Mouse (Mus musculus) forebrain, embryonic 14.5 days (tissue): ENCODE results near the gene Rnf43. TPM values are rescaled to one million over a fixed set of nuclear protein-coding genes. Genes with fewer than 3 reads are reported as not detected.

Source experiments
- ATAC-seq: fragments of 200-750 bp; cut with Nextera tagmentation; 2 replicates; pipeline ENCODE4 v1.8.0; 2017; ENCODE audit warnings: mild to moderate bottlenecking, moderate library complexity
- DNase-seq: peaks from one replicate; pipeline ENCODE4 v3.0.0-alpha.2; 2015; ENCODE audit warnings: low spot score
- H3K27ac ChIP-seq: fragments of 300-500 bp; sonication (generic); 2 replicates; pipeline ENCODE4 v1.5.1; 2014; ENCODE audit warnings: low read depth, mild to moderate bottlenecking, control low read depth, low read length, moderate library complexity
- H3K27me3 ChIP-seq: fragments of 300-500 bp; sonication (generic); replicated peaks from 2 replicates; pipeline ENCODE4 v1.6.1; 2014; ENCODE audit warnings: low read length, control low read depth, mixed read lengths; ENCODE audit not compliant: control insufficient read depth, insufficient read depth
- H3K36me3 ChIP-seq: fragments of 300-500 bp; sonication (generic); 2 replicates; pipeline ENCODE4 v1.6.1; 2014; ENCODE audit warnings: low read length, control low read depth; ENCODE audit not compliant: control insufficient read depth, insufficient read depth
- H3K4me1 ChIP-seq: fragments of 300-500 bp; sonication (generic); 2 replicates; pipeline ENCODE4 v1.6.1; 2014; ENCODE audit warnings: antibody characterized with exemption, low read length, control low read depth; ENCODE audit not compliant: control insufficient read depth, insufficient read depth
- H3K4me2 ChIP-seq: fragments of 300-500 bp; sonication (generic); 2 replicates; pipeline ENCODE4 v1.6.1; 2014; ENCODE audit warnings: mild to moderate bottlenecking, control low read depth, low read length
- H3K4me3 ChIP-seq: fragments of 300-500 bp; sonication (generic); 2 replicates; pipeline ENCODE4 v1.5.1; 2014; ENCODE audit warnings: low read depth, low read length, control low read depth
- H3K9ac ChIP-seq: fragments of 300-500 bp; sonication (generic); 2 replicates; pipeline ENCODE4 v1.6.1; 2014; ENCODE audit warnings: mild to moderate bottlenecking, low read length, control low read depth, moderate library complexity
- H3K9me3 ChIP-seq: fragments of 300-500 bp; sonication (generic); replicated peaks from 2 replicates; pipeline ENCODE4 v1.6.1; 2016; ENCODE audit warnings: low read length, control low read depth, mixed read lengths; ENCODE audit not compliant: control insufficient read depth
- WGBS: fragments of 180-500 bp; shearing (Covaris S2); extraction: QIAGEN DNeasy Blood & Tissue Kit; methylation state at CpG from one replicate; pipeline ENCODE4 v1.1.7; 2014; 5-methylcytosine and 5-hydroxymethylcytosine counted together
- microRNA counts: library from miRNA; unstranded; fragments of <30 nt; microRNA quantifications from one replicate; lab custom pipeline; 2016
- microRNA-seq: library from miRNA; unstranded; fragments of <30 nt; microRNA quantifications from one replicate; pipeline ENCODE4, GENCODE M21; 2016
- polyA plus RNA-seq: library from polyadenylated mRNA; unstranded; fragments of >200 nt; fragmentation: Nextera tagmentation; extraction: Ambion mirVana; gene quantifications from 2 replicates; pipeline ENCODE4 v1.2.1, GENCODE M21; 2014

Rnf43 gene
- polyA plus RNA-seq, 1 experiment from 2014 or later: 0.63 TPM

DNA sequence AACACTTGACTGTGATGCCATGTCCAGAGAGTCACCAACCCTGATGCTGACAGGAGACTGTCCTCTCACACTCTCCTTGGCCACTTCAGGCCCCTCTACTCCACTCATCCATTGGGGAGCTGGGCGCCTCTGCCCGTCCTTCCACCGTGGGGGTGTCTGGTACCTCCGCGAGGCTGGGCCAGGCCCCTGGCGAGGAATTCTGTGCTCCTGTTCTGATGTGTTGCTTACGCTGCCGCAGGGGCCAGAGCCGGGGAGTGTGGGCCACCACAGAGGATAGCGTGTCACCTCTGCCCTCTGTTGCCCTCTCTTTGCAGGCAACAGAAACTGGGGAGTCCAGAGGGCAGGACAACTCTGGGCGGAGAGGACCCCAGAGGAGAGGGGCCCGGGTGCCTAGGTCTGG lies 116.4 kb downstream of the Rnf43 start:
- Histone ChIP-seq H3K4me3 (no peak overlapping the region; the same call in 1 of the 2 replicates), H3K27ac (no peak overlapping the region), H3K9me3 (no peaks in the 10 kb centered on the region), H3K4me1 (peaks cover 6% of the 10 kb centered on the region; the same call in 1 of the 2 replicates), H3K27me3 (no peaks in the 10 kb centered on the region), H3K4me2 (peak overlapping the region; percentile 59; the same call in 1 of the 2 replicates), H3K36me3 (peaks cover 37% of the 10 kb centered on the region), H3K9ac (no peak overlapping the region)
- WGBS: 35% methylated on average over 12 of the region's 12 CpGs
- DNase-seq (no peak), ATAC-seq (0 out of 2 replicates have a peak, but pooled peaks have one; percentile 4)

DNA sequence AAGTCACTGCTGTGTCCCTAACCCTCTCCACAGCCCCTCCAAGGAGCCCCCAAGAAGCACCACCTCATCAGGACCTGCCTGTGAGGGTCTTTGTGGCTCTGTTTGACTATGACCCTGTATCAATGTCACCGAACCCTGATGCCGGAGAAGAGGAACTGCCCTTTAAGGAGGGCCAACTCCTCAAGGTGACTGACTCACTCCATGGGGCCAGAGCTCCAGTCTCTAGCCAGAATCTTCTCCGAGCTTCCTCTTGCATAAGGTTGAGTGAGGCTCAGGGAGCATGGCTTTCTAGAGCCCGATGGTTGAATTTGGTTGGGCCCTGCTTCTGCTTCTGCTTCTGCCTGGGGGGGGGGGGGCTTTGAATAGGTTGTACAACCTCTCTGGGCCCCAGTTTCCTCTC lies 116.9 kb downstream of the Rnf43 start:
- no peak overlapping the region for H3K4me2 ChIP-seq
- no peak for ATAC-seq
- H3K36me3 ChIP-seq: peaks cover 35% of the 10 kb centered on the region

DNA sequence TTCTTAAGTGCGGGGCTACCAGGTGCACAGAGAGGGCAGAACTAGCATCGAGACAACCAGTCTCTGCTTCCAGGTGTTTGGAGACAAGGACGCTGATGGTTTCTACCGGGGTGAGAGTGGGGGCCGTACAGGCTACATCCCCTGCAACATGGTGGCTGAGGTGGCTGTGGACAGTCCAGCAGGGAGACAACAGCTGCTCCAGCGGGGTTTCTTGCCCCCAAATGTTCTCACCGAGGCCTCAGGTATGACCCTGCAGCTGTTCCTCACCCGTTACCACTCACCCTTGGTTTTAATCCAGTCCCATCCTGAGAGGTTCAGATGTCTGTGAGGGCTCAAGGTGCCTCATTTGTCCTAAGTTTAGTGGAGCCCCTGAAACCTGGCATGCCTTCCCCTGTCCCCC lies 117.6 kb downstream of the Rnf43 start:
- Histone ChIP-seq H3K27me3 (no peaks in the 10 kb centered on the region), H3K9me3 (no peaks in the 10 kb centered on the region), H3K36me3 (peaks cover 32% of the 10 kb centered on the region), H3K27ac (no peak overlapping the region), H3K4me1 (peaks cover 6% of the 10 kb centered on the region; the same call in 1 of the 2 replicates), H3K4me2 (no peak overlapping the region), H3K4me3 (no peak overlapping the region), H3K9ac (no peak overlapping the region)
- DNase-seq: no peak
- 87% methylated on average over 8 of the region's 8 CpGs for WGBS
- ATAC-seq: no peak

More for the DNA sequence above, 116.9 kb downstream of the Rnf43 start:
- Histone ChIP-seq H3K27ac (no peak overlapping the region), H3K4me3 (no peak overlapping the region), H3K4me1 (peaks cover 6% of the 10 kb centered on the region; the same call in 1 of the 2 replicates), H3K27me3 (no peaks in the 10 kb centered on the region), H3K9ac (no peak overlapping the region), H3K9me3 (no peaks in the 10 kb centered on the region)
- WGBS: 89% methylated on average over 4 of the region's 4 CpGs
- DNase-seq: no peak

MicroRNA genes within 50 kb of the gene (microRNA counts, 519-probe panel; counts per million panel counts)
- 3,734 counts per million, percentile 41 among the panel's probes with 10 or more counts for microRNA mmu-miR-142-3p (lab: Ali Mortazavi, UCI)
- microRNA mmu-miR-142-5p (lab: Ali Mortazavi, UCI): not detected

Small RNAs within 50 kb of the gene (microRNA-seq; reads per million reads assigned to microRNA genes)
- gene Mir142: not detected
- not detected for gene Mir142b

Other genes starting within 250 kb of the Rnf43 start
- not detected in 2 replicates for gene Gm11492, start 96.1 kb upstream of the Rnf43 start, polyA plus RNA-seq
- gene Sept4, start 93.8 kb upstream of the Rnf43 start, polyA plus RNA-seq: 16.8 and 19.6 TPM in 2 replicates
- 45.5 and 59.7 TPM in 2 replicates for gene Mtmr4, start 70.6 kb upstream of the Rnf43 start, polyA plus RNA-seq
- 0.33 and 0.36 TPM in 2 replicates for gene Hsf5, start 45.6 kb upstream of the Rnf43 start, polyA plus RNA-seq
- 160 and 203 TPM in 2 replicates for gene Supt4a, start 74.8 kb downstream of the Rnf43 start, polyA plus RNA-seq
- 13.5 and 20.2 TPM in 2 replicates for gene Tspoap1, start 97.8 kb downstream of the Rnf43 start, polyA plus RNA-seq
- 0.22 and 0.23 TPM in 2 replicates for gene Mpo, start 130.9 kb downstream of the Rnf43 start, polyA plus RNA-seq
- gene Lpo, start 165.6 kb downstream of the Rnf43 start, polyA plus RNA-seq: 0.53 and 0.62 TPM in 2 replicates
- 9.1 and 10.4 TPM in 2 replicates for gene Mks1, start 190.5 kb downstream of the Rnf43 start, polyA plus RNA-seq
- gene Epx, start 212.8 kb downstream of the Rnf43 start, polyA plus RNA-seq: 0.11 and 0.19 TPM in 2 replicates
- not detected in 2 replicates for gene Olfr462, start 229.5 kb downstream of the Rnf43 start, polyA plus RNA-seq
- not detected in 2 replicates for gene Olfr463, start 234.7 kb downstream of the Rnf43 start, polyA plus RNA-seq